Mouse (Mus musculus): Measurements from ENCODE around the gene Rnf31. TPM values are rescaled to one million over a fixed set of nuclear protein-coding genes. Genes with fewer than 3 reads are reported as not detected.

Rnf31 gene
- total and polyA plus RNA-seq, 2 experiments, result 4.9 to 20.4 TPM

- no peak overlapping the region for H3K9ac ChIP-seq (ENCODE audit: low read depth, low read length)
- H3K4me3 ChIP-seq (ENCODE audit: insufficient read depth, low read depth, low read length), result no peak overlapping the region
- TF ChIP-seq POLR2A (IDR thresholded peaks at IDR 0.05; ENCODE audit: extremely low read depth, insufficient read depth, low read length), result no peak
- TF ChIP-seq CTCF (IDR thresholded peaks at IDR 0.05; ENCODE audit: low read depth, low read length), result no peak
- no peak for DNase-seq (ENCODE audit: extremely low read depth, low read depth, low spot score)
- H3K4me1 ChIP-seq (ENCODE audit: control insufficient read depth, insufficient read depth, low read length), result peaks cover 14% of the 10 kb centered on the region
- WGBS, result 98% methylated on average over 6 of the region's 6 CpGs
- H3K79me2 ChIP-seq (ENCODE audit: control insufficient read depth, insufficient read depth, low read length), result no peaks in the 10 kb centered on the region; the same call in 1 of the 2 replicates
- H3K36me3 ChIP-seq (ENCODE audit: control insufficient read depth, insufficient read depth, low read length), result peaks cover 35% of the 10 kb centered on the region
- H3K27me3 ChIP-seq (ENCODE audit: control insufficient read depth, insufficient read depth, low read length), result no peaks in the 10 kb centered on the region
- H3K27ac ChIP-seq (replicated peaks; ENCODE audit: insufficient read depth, low read depth, low read length), result no peak overlapping the region
Observed at GRCm38 (mm10) chr14:55608339-55608738, 16.8 kb downstream of the Rnf31 start.

- no peaks in the 10 kb centered on the region for H3K79me2 ChIP-seq (ENCODE audit: control insufficient read depth, insufficient read depth, low read length)
- H3K27me3 ChIP-seq (ENCODE audit: control insufficient read depth, insufficient read depth, low read length), result no peaks in the 10 kb centered on the region
- TF ChIP-seq POLR2A (IDR thresholded peaks at IDR 0.05; ENCODE audit: extremely low read depth, insufficient read depth, low read length) (no peak), CTCF (IDR thresholded peaks at IDR 0.05; ENCODE audit: low read depth, low read length) (no peak)
- H3K4me1 ChIP-seq (ENCODE audit: control insufficient read depth, insufficient read depth, low read length), result peaks cover 3% of the 10 kb centered on the region; the same call in 1 of the 2 replicates
- H3K4me3 ChIP-seq (ENCODE audit: insufficient read depth, low read depth, low read length), result no peak overlapping the region
- no peak overlapping the region for H3K27ac ChIP-seq (replicated peaks; ENCODE audit: insufficient read depth, low read depth, low read length)
- 71% methylated on average over 6 of the region's 6 CpGs for WGBS
- no peak overlapping the region for H3K9ac ChIP-seq (ENCODE audit: low read depth, low read length)
- no peak for DNase-seq (ENCODE audit: extremely low read depth, low read depth, low spot score)
- H3K36me3 ChIP-seq (ENCODE audit: control insufficient read depth, insufficient read depth, low read length), result peaks cover 12% of the 10 kb centered on the region
Observed at GRCm38 (mm10) chr14:55613346-55613745, 21.8 kb downstream of the Rnf31 start.

GRCm38 (mm10) chr14:55614565-55615178, 23.2 kb downstream of the Rnf31 start:
- no peak overlapping the region for H3K27ac ChIP-seq (replicated peaks; ENCODE audit: insufficient read depth, low read depth, low read length)
- TF ChIP-seq POLR2A (IDR thresholded peaks at IDR 0.05; ENCODE audit: extremely low read depth, insufficient read depth, low read length) (no peak), CTCF (IDR thresholded peaks at IDR 0.05; ENCODE audit: low read depth, low read length) (no peak)
- 95% methylated on average over 7 of the region's 7 CpGs for WGBS
- H3K9ac ChIP-seq (ENCODE audit: low read depth, low read length), result no peak overlapping the region
- no peak for DNase-seq (ENCODE audit: extremely low read depth, low read depth, low spot score)
- peaks cover 3% of the 10 kb centered on the region; the same call in 1 of the 2 replicates for H3K4me1 ChIP-seq (ENCODE audit: control insufficient read depth, insufficient read depth, low read length)
- H3K27me3 ChIP-seq (ENCODE audit: control insufficient read depth, insufficient read depth, low read length), result no peaks in the 10 kb centered on the region
- H3K36me3 ChIP-seq (ENCODE audit: control insufficient read depth, insufficient read depth, low read length), result peaks cover under 1% of the 10 kb centered on the region; the same call in 1 of the 2 replicates
- H3K4me3 ChIP-seq (ENCODE audit: insufficient read depth, low read depth, low read length), result no peak overlapping the region
- no peaks in the 10 kb centered on the region for H3K79me2 ChIP-seq (ENCODE audit: control insufficient read depth, insufficient read depth, low read length)

DNA sequence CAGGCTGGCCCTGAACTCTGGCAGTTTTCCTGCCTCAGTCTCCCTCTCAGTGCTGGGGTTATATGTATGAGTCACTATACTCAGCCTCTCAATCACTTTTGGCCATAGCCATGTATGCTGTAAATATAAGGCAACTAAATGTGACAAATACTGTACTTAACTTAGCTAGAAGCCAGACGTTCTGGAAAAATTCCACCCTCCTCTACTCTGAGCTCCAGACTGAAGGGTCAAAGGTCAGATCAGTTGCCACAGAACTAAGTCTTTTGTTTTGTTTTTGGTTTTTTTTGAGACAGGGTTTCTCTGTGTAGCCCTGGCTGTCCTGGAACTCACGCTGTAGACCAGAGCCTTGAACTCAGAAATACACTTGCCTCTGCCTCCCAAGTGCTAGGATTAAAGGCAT, 24.4 kb downstream of the Rnf31 start:
- no peak overlapping the region; the same call in 1 of the 2 replicates for H3K27ac ChIP-seq (replicated peaks; ENCODE audit: insufficient read depth, low read depth, low read length)
- no peaks in the 10 kb centered on the region for H3K79me2 ChIP-seq (ENCODE audit: control insufficient read depth, insufficient read depth, low read length)
- DNase-seq (ENCODE audit: extremely low read depth, low read depth, low spot score), result peak; percentile 81
- H3K4me3 ChIP-seq (ENCODE audit: insufficient read depth, low read depth, low read length), result no peak overlapping the region
- H3K27me3 ChIP-seq (ENCODE audit: control insufficient read depth, insufficient read depth, low read length), result no peaks in the 10 kb centered on the region
- peaks cover 3% of the 10 kb centered on the region; the same call in 1 of the 2 replicates for H3K4me1 ChIP-seq (ENCODE audit: control insufficient read depth, insufficient read depth, low read length)
- TF ChIP-seq CTCF (IDR thresholded peaks at IDR 0.05; ENCODE audit: low read depth, low read length), result no peak
- TF ChIP-seq POLR2A (IDR thresholded peaks at IDR 0.05; ENCODE audit: extremely low read depth, insufficient read depth, low read length), result no peak
- H3K36me3 ChIP-seq (ENCODE audit: control insufficient read depth, insufficient read depth, low read length), result no peaks in the 10 kb centered on the region
- WGBS, result 21% methylated on average over 2 of the region's 2 CpGs
- H3K9ac ChIP-seq (ENCODE audit: low read depth, low read length), result no peak overlapping the region

- H3K36me3 ChIP-seq (ENCODE audit: control insufficient read depth, insufficient read depth, low read length), result no peaks in the 10 kb centered on the region
- no peak for TF ChIP-seq CTCF (IDR thresholded peaks at IDR 0.05; ENCODE audit: low read depth, low read length)
- no peak for TF ChIP-seq POLR2A (IDR thresholded peaks at IDR 0.05; ENCODE audit: extremely low read depth, insufficient read depth, low read length)
- no peak overlapping the region for H3K27ac ChIP-seq (replicated peaks; ENCODE audit: insufficient read depth, low read depth, low read length)
- WGBS, result 78% methylated on average over 2 of the region's 2 CpGs
- H3K79me2 ChIP-seq (ENCODE audit: control insufficient read depth, insufficient read depth, low read length), result no peaks in the 10 kb centered on the region
- peaks cover 3% of the 10 kb centered on the region; the same call in 1 of the 2 replicates for H3K4me1 ChIP-seq (ENCODE audit: control insufficient read depth, insufficient read depth, low read length)
- no peak overlapping the region for H3K9ac ChIP-seq (ENCODE audit: low read depth, low read length)
- no peak overlapping the region for H3K4me3 ChIP-seq (ENCODE audit: insufficient read depth, low read depth, low read length)
- no peak for DNase-seq (ENCODE audit: extremely low read depth, low read depth, low spot score)
- no peaks in the 10 kb centered on the region for H3K27me3 ChIP-seq (ENCODE audit: control insufficient read depth, insufficient read depth, low read length)
Observed at GRCm38 (mm10) chr14:55616844-55617243, 25.3 kb downstream of the Rnf31 start.

- WGBS, result 21% methylated on average over 21 of the region's 21 CpGs
- H3K4me1 ChIP-seq (ENCODE audit: control insufficient read depth, insufficient read depth, low read length), result peaks cover 3% of the 10 kb centered on the region; the same call in 1 of the 2 replicates
Observed at GRCm38 (mm10) chr14:55617822-55618221, 26.3 kb downstream of the Rnf31 start, which contains the start of gene Rec8. TSS of gene Rec8 (plus strand) at chr14:55618037.

More at GRCm38 (mm10) chr14:55617822-55618221, 26.3 kb downstream of the Rnf31 start, which contains the start of gene Rec8:
- Histone ChIP-seq H3K9ac (ENCODE audit: low read depth, low read length) (no peak within 1 kb of the TSS), H3K36me3 (ENCODE audit: control insufficient read depth, insufficient read depth, low read length) (no peaks in the 10 kb centered on the region), H3K27ac (replicated peaks; ENCODE audit: insufficient read depth, low read depth, low read length) (no peak within 1 kb of the TSS), H3K27me3 (ENCODE audit: control insufficient read depth, insufficient read depth, low read length) (no peaks in the 10 kb centered on the region), H3K79me2 (ENCODE audit: control insufficient read depth, insufficient read depth, low read length) (no peaks in the 10 kb centered on the region), H3K4me3 (ENCODE audit: insufficient read depth, low read depth, low read length) (peak within 1 kb of the TSS; percentile 5; the same call in 1 of the 2 replicates)
- DNase-seq (ENCODE audit: extremely low read depth, low read depth, low spot score), result peak; percentile 71
- TF ChIP-seq CTCF (IDR thresholded peaks at IDR 0.05; ENCODE audit: low read depth, low read length), result 0 out of 2 replicates have a peak, but pooled peaks have one; percentile 4
- no peak for TF ChIP-seq POLR2A (IDR thresholded peaks at IDR 0.05; ENCODE audit: extremely low read depth, insufficient read depth, low read length)

Data from liver, adult 2 months (tissue).